Mouse (Mus musculus) forebrain, embryonic 12.5 days (tissue): Measurements from ENCODE around the gene Fign. TPM values are rescaled to one million over a fixed set of nuclear protein-coding genes. Genes with fewer than 3 reads are reported as not detected.

Experiments used
- ATAC-seq: fragments of 200-750 bp; cut with Nextera tagmentation; 2 replicates; pipeline ENCODE4 v1.8.0; 2017; ENCODE audit warnings: moderate TSS enrichment; ENCODE audit not compliant: low FRiP score
- H3K27ac ChIP-seq: fragments of 300-500 bp; sonication (generic); 2 replicates; pipeline ENCODE4 v1.5.1; 2016; ENCODE audit warnings: mild to moderate bottlenecking
- H3K27me3 ChIP-seq: fragments of 300-500 bp; sonication (generic); 2 replicates; pipeline ENCODE4 v1.6.1; 2016; ENCODE audit warnings: mild to moderate bottlenecking
- H3K36me3 ChIP-seq: fragments of 300-500 bp; sonication (generic); replicated peaks from 2 replicates; pipeline ENCODE4 v1.6.1; 2016; ENCODE audit warnings: mild to moderate bottlenecking
- H3K4me1 ChIP-seq: fragments of 300-500 bp; sonication (generic); 2 replicates; pipeline ENCODE4 v1.6.1; 2016
- H3K4me2 ChIP-seq: fragments of 300-500 bp; sonication (generic); 2 replicates; pipeline ENCODE4 v1.6.1; 2016; ENCODE audit warnings: mild to moderate bottlenecking, moderate library complexity
- H3K4me3 ChIP-seq: fragments of 300-500 bp; sonication (generic); replicated peaks from 2 replicates; pipeline ENCODE4 v1.5.1; 2016; ENCODE audit warnings: mild to moderate bottlenecking
- H3K9ac ChIP-seq: fragments of 300-500 bp; sonication (generic); 2 replicates; pipeline ENCODE4 v1.6.1; 2016; ENCODE audit warnings: mild to moderate bottlenecking
- H3K9me3 ChIP-seq: fragments of 300-500 bp; sonication (generic); 2 replicates; pipeline ENCODE4 v1.6.1; 2016
- WGBS: fragments of 180-500 bp; shearing (Covaris S2); methylation state at CpG from one replicate; pipeline ENCODE4 v1.1.7; 2016; 5-methylcytosine and 5-hydroxymethylcytosine counted together
- polyA plus RNA-seq: library from polyadenylated mRNA; unstranded; fragments of >200 nt; fragmentation: Nextera tagmentation; extraction: Ambion mirVana; gene quantifications from 2 replicates; pipeline ENCODE4 v1.2.1, GENCODE M21; 2016

The Fign gene
- polyA plus RNA-seq: 13.7 and 17.2 TPM in 2 replicates

DNA sequence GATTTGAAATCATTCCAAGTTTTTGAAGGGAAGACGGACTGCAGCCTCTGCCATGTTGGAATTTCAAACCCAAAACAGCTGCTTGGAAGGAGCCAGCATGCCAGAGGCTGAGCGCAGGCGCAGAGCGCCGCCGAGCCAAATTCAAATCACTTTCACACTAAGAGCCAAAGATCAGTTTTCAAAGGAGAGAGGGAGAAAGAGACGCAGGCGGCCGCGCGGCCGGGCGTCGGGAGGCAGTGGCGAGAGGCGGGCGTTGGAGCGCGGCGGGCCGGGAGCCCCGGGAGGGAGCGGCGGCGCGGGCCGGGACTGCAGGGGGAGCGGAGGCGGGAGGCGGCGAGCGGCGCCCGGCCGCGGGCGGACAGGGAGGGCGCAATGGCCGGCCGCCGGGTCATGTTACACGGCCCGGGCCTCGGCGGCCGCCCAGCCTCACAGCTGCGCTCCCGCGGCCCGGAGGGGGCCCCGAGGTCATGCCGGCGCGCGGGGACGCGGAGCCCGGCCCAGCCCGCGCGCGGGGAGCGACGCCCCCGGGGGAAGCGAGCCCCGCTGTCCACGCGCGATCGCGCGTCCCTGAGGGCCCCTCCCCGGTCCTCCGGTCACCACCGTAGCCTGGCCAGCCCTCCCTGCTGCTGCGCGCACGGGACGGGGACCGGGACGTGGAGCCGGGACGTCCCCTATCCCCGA, at the start of gene Fign:
Gene Fign, minus strand, starts transcription at position 102 of the 681 bp plus-strand sequence.
- Histone ChIP-seq H3K9ac (peak within 1 kb of the TSS; percentile 93), H3K9me3 (no peaks in the 10 kb centered on the region), H3K4me2 (peak within 1 kb of the TSS; percentile 81), H3K36me3 (no peaks in the 10 kb centered on the region), H3K4me3 (peak within 1 kb of the TSS; percentile 85), H3K27me3 (0 out of 2 replicates have a peak, but pooled peaks cover 4% of the 10 kb centered on the region), H3K27ac (peak within 1 kb of the TSS; percentile 99), H3K4me1 (peaks cover 27% of the 10 kb centered on the region)
- ATAC-seq: peak; percentile 82
- WGBS: 1% methylated on average over 60 of the region's 85 CpGs

DNA sequence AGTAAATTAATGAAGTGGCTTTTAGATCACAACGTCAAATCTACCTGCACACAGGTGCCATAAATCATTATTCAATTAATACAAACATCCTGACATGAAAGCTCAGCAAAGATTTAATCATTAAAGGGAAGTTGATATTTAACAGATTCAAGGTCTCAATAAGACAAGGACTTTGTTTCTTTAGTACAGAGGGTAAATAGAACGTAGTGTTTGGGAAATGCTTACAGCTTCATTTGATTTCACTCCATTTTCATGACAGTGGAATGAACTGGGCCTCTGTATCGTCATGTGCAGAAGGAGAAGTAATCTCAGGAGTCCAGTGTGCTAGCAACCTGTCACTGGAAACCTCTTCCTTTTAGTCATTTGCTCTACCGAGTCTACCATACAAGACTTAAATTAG, 35.8 kb upstream of the Fign start:
- Histone ChIP-seq H3K27me3 (no peaks in the 10 kb centered on the region), H3K9me3 (no peaks in the 10 kb centered on the region), H3K9ac (no peak overlapping the region), H3K36me3 (no peaks in the 10 kb centered on the region), H3K4me1 (0 out of 2 replicates have a peak, but pooled peaks cover 2% of the 10 kb centered on the region), H3K4me3 (no peak overlapping the region), H3K4me2 (no peak overlapping the region), H3K27ac (no peak overlapping the region)
- no peak for ATAC-seq
- WGBS: 86% methylated on average over 4 of the region's 4 CpGs

DNA sequence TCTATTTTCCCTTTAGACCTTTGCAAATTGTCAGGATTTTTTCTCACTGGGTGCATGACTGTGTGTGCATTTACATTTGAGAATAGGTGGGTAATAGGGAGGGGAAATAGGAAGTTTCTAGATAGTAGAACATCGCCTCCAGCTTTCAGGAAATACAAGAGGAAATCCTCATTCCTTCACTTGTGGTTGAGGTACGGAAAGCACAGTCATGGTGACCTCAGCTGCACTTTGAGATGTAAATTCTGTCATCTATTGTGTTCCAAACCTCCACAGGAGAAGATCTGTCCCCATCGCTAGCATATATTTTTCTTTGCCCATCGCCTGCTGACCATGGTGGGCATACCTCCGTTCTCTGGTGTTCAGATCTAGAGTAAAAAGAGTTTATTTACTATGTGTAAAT, 22.7 kb upstream of the Fign start:
- Histone ChIP-seq H3K9me3 (no peaks in the 10 kb centered on the region), H3K27ac (no peak overlapping the region), H3K4me3 (no peak overlapping the region), H3K4me2 (no peak overlapping the region), H3K36me3 (no peaks in the 10 kb centered on the region), H3K9ac (no peak overlapping the region), H3K27me3 (no peaks in the 10 kb centered on the region), H3K4me1 (no peaks in the 10 kb centered on the region)
- ATAC-seq: no peak
- 90% methylated on average over 5 of the region's 5 CpGs for WGBS

DNA sequence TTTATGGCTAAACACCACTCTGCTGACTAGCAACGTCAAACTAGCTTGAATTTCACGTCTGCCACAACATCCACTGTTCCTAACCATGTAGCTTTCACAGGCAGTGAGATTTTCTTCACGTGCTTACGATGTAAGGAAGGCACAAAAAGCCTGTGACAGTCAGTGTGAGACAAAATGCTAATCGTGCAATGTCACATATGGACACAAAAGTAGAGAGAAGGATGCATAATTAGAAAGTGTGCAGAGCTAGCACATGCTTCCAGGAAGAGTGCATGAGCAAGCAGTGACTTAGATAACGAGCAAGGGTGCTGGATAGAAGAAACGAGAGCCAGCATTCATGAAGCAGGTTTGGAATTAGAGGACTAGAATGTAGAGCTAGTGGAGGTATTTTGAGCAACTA, 18.8 kb upstream of the Fign start:
- Histone ChIP-seq H3K9me3 (no peaks in the 10 kb centered on the region), H3K9ac (no peak overlapping the region), H3K4me1 (no peaks in the 10 kb centered on the region), H3K36me3 (no peaks in the 10 kb centered on the region), H3K27ac (no peak overlapping the region), H3K27me3 (no peaks in the 10 kb centered on the region), H3K4me2 (no peak overlapping the region), H3K4me3 (no peak overlapping the region)
- no peak for ATAC-seq
- 51% methylated on average over 7 of the region's 7 CpGs for WGBS

DNA sequence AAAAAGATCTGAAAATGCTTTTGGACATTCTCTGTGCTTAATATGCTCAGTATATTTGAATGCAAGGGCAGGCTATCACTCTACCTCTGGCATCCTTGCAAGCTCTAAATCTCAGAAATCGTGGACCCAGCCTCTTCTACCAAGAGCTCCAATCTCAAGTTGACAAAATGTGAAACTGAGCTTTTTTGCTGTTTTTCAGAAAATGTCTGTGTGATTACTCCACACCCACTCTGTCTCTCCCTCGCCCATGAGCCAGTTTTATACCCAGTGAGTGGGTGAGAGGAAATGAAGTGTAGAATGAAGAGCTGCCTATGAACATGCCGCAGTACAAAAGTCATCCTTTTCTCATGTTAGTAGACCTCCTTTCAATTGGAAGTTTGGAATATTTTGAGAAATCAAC, 13.3 kb upstream of the Fign start:
- H3K27ac ChIP-seq: no peak overlapping the region
- no peak overlapping the region for H3K4me3 ChIP-seq
- H3K27me3 ChIP-seq: no peaks in the 10 kb centered on the region
- no peaks in the 10 kb centered on the region for H3K36me3 ChIP-seq
- no peaks in the 10 kb centered on the region for H3K4me1 ChIP-seq
- H3K9me3 ChIP-seq: no peaks in the 10 kb centered on the region
- ATAC-seq: no peak
- no peak overlapping the region for H3K9ac ChIP-seq
- 90% methylated on average over 3 of the region's 3 CpGs for WGBS
- no peak overlapping the region for H3K4me2 ChIP-seq

DNA sequence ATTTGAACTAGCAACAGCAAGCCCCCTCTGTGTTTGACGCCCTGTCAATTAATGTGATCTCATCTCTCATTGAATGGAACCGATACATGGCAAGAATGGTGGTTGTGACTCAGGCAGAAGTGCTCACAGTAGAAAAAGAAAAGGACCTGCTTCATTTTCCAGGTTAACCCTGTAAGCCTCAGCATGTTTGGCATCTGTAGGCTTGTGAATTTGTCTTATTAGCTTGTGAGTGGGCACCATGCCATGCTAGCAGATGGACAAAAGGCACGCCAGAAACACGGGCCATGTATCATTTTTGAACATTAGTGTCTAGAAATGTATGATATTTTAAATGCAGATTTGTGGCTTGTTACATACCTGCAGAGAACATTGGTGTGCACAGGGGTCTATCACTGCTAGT, 12.0 kb upstream of the Fign start:
- no peaks in the 10 kb centered on the region for H3K9me3 ChIP-seq
- ATAC-seq: no peak
- H3K4me3 ChIP-seq: no peak overlapping the region
- no peak overlapping the region for H3K27ac ChIP-seq
- no peak overlapping the region for H3K4me2 ChIP-seq
- WGBS: 69% methylated on average over 4 of the region's 4 CpGs
- H3K9ac ChIP-seq: no peak overlapping the region
- H3K36me3 ChIP-seq: no peaks in the 10 kb centered on the region
- H3K27me3 ChIP-seq: no peaks in the 10 kb centered on the region
- H3K4me1 ChIP-seq: no peaks in the 10 kb centered on the region

DNA sequence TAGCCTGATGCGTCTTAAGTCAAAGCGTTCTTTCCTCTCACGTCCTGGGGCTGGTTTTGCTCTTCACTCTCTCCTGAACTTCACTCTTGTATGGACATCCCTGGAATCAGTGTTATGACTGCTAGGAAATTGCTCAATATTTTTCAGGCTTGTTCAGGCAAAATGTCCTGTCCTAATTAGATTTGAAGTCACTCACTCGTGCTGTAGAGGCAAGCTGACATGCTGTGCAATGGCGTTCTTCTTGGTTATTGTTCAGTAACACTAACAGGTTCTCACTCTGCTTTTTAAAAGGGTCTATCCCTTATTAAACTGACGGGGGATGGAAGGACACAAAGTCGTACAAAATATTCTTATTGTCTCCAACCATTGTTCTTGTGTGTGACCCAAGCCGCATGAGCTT, 10.2 kb upstream of the Fign start:
- ATAC-seq: 0 out of 2 replicates have a peak, but pooled peaks have one; percentile 23
- 45% methylated on average over 8 of the region's 8 CpGs for WGBS
- Histone ChIP-seq H3K4me1 (no peaks in the 10 kb centered on the region), H3K9ac (no peak overlapping the region), H3K4me3 (no peak overlapping the region), H3K4me2 (no peak overlapping the region), H3K9me3 (no peaks in the 10 kb centered on the region), H3K36me3 (no peaks in the 10 kb centered on the region), H3K27me3 (no peaks in the 10 kb centered on the region), H3K27ac (no peak overlapping the region)

DNA sequence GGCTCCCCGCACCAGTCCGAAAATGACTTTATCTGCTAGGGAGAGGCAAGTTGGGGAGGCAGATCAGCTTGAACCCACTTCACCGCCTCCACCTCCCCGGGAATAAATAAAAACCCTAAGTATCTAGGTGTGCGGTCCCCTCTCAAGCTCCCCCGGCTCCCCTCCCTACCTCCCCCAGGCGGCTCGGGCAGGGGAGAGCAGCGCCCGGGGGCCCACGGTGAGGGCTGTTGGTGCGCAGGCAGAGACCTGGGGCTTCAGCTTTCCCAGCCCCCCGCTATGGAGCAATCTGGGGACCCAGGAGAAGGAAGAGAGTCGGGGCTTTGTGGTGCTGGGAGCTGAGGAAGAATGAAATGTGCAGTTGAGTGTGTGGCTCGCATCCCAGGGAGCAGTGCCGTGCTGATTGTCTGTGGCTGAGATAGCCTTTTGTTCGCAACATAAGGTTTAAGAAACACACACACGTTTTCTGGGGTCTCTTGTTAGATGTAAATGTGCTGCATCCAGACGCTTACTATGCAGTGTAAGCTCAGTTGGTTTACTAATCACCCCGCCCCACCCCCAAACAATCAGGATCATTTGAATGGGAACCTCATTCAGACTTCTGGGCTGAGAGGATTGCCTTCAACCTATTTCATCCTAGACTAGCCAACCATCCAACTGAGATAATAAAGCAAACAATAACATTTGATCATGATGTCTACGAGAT, 931 bp upstream of the Fign start:
- 0 out of 2 replicates have a peak, but pooled peaks cover 4% of the 10 kb centered on the region for H3K27me3 ChIP-seq
- ATAC-seq: peak; percentile 85
- peaks cover 22% of the 10 kb centered on the region for H3K4me1 ChIP-seq
- H3K36me3 ChIP-seq: no peaks in the 10 kb centered on the region
- peak overlapping the region; percentile 99 for H3K27ac ChIP-seq
- peak overlapping the region; percentile 81 for H3K4me2 ChIP-seq
- WGBS: under 1% methylated on average over 21 of the region's 21 CpGs
- H3K9ac ChIP-seq: peak overlapping the region; percentile 93
- no peaks in the 10 kb centered on the region for H3K9me3 ChIP-seq
- H3K4me3 ChIP-seq: peak overlapping the region; percentile 85

DNA sequence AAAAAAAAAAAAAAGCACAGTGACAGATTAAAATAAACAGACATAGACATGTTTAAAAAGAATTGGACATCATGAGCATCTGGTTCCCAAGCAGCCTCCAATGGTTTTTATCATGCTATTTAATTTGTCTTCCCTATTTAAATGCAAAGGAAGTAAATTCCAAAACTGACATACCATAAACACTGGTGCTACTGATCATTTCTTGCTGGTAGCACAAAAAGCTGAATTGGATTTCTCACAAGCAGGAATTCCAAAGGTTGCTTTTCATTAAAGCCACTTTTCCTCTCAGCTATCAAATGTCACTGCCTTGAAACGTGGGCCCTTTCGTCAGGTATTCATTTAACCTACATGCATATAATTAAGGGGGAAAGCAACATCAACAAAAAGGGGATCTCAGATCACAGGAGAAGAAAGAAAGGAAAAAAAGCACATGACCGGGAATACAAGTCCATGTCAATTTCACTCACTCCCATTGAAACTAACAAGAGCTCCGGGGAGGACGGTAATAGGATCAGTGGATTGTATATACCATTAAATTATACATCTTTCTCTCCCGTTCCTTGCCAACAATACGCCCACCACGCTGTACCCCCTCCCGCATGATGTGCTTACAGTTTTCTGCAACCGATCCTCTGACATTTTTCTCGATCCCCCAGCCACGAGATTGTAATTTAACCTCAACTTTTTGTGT, 972 bp downstream of the Fign start:
- WGBS: under 1% methylated on average over 12 of the region's 12 CpGs
- H3K4me1 ChIP-seq: peaks cover 31% of the 10 kb centered on the region
- no peak for ATAC-seq
- peak overlapping the region; percentile 93 for H3K9ac ChIP-seq
- H3K4me3 ChIP-seq: peak overlapping the region; percentile 85
- 0 out of 2 replicates have a peak, but pooled peaks cover 4% of the 10 kb centered on the region for H3K27me3 ChIP-seq
- no peaks in the 10 kb centered on the region for H3K36me3 ChIP-seq
- peak overlapping the region; percentile 81 for H3K4me2 ChIP-seq
- no peaks in the 10 kb centered on the region for H3K9me3 ChIP-seq
- H3K27ac ChIP-seq: peak overlapping the region; percentile 99

DNA sequence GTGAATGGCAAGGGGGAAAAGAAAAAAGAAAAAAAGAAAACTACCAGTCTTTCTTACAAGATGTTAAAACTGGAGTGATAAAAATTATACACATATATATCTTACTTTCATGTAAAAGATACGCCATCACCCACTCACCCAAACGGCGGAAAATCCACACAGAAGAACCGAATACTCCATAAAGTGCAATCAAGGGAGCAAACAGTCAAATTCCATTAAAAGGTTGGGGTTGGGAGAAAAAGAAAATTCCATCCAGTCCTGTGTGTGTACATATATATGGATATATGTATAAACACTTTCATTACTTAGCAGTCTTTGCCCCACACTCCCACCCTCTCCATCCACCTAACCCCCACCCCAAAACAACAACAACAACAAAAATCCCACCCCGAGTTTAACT, 1.7 kb downstream of the Fign start:
- Histone ChIP-seq H3K27ac (no peak overlapping the region), H3K4me2 (peak overlapping the region; percentile 81), H3K4me3 (peak overlapping the region; percentile 85), H3K27me3 (0 out of 2 replicates have a peak, but pooled peaks cover 4% of the 10 kb centered on the region), H3K36me3 (no peaks in the 10 kb centered on the region), H3K9me3 (no peaks in the 10 kb centered on the region), H3K4me1 (peaks cover 31% of the 10 kb centered on the region), H3K9ac (0 out of 2 replicates have a peak overlapping the region, but pooled peaks have one; percentile 21)
- no peak for ATAC-seq
- 31% methylated on average over 5 of the region's 5 CpGs for WGBS

DNA sequence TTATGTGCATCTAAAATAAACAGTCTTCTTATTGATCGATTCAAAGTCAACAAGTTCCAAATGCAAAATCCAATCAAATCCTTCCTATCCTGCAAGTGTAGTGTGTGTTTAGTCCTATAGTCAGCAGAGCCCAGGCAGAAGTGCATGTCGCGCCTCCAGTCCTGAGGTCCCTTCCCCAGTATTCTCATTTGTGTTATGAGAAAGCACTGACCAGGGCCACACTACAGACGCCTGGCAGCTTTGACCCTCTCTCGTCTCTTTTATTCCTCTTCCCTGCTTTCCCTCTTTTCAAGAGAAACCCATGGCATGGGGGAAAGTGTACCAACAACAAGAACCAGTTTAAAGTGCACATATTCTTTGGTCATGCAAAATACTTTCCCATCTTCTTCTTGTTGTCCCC, 2.3 kb downstream of the Fign start:
- peak overlapping the region; percentile 59 for H3K27ac ChIP-seq
- H3K4me1 ChIP-seq: peaks cover 31% of the 10 kb centered on the region
- 0 out of 2 replicates have a peak, but pooled peaks cover 4% of the 10 kb centered on the region for H3K27me3 ChIP-seq
- 17% methylated on average over 5 of the region's 5 CpGs for WGBS
- peak overlapping the region; percentile 85 for H3K4me3 ChIP-seq
- ATAC-seq: no peak
- H3K9ac ChIP-seq: peak overlapping the region; percentile 45
- H3K36me3 ChIP-seq: no peaks in the 10 kb centered on the region
- peak overlapping the region; percentile 81 for H3K4me2 ChIP-seq
- H3K9me3 ChIP-seq: no peaks in the 10 kb centered on the region

DNA sequence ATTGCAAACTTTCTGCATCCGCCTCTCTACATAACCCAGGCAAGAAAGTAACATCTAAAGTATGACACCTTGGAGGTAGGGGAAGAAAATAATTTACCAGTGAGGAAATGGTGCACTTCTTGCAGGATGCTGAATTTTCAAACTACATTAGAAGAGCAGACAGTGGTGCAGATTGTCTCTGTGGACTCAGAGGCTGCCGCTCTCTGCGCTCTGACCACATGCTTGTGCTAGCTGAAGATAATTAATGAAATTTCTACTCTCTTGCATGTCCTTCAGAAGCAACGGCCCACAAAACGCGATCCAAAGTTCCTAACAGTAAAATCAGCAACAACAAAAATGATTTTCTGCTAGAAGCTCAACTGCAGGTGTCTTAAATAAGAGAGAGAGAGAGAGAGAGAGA, 4.8 kb downstream of the Fign start:
- WGBS: 58% methylated on average over 6 of the region's 6 CpGs
- Histone ChIP-seq H3K27ac (no peak overlapping the region), H3K4me3 (no peak overlapping the region)

More for the DNA sequence above, 4.8 kb downstream of the Fign start:
- Histone ChIP-seq H3K27me3 (0 out of 2 replicates have a peak, but pooled peaks cover 4% of the 10 kb centered on the region), H3K9me3 (no peaks in the 10 kb centered on the region), H3K4me2 (0 out of 2 replicates have a peak overlapping the region, but pooled peaks have one; percentile 10), H3K36me3 (no peaks in the 10 kb centered on the region), H3K4me1 (peaks cover 25% of the 10 kb centered on the region), H3K9ac (no peak overlapping the region)
- no peak for ATAC-seq
